Mouse (Mus musculus): ENCODE results near the gene Ano5.

The Ano5 gene

DNA sequence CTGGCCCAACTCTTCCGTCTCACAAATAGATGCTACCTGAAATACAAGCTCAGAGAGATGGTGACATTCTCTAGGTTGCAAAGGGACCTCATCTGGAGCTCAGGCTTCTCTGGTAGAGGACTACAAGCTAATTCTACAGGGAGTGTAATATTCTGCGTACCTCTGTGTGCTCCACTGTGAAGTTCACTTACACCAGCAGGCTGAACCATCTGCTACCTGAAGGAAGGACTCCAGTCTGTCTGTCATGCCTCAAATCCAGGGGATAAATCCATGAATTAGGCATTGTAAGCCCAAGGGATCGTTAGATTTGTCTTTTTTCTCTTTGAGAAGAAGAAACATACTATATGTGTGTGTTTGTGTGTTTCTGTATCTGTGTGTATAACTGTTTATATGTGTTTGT, 120.3 kb downstream of the Ano5 start:
- DNase-seq: no peak

GRCm38 (mm10) chr7:51632543-51633229, 121.9 kb downstream of the Ano5 start:
- no peak for DNase-seq

- DNase-seq: no peak
These were observed 122.5 kb downstream of the Ano5 start for GRCm38 (mm10) chr7:51633230-51633844.

Measured in lung, postnatal 36 days (tissue).